In the genomic region with DNA sequence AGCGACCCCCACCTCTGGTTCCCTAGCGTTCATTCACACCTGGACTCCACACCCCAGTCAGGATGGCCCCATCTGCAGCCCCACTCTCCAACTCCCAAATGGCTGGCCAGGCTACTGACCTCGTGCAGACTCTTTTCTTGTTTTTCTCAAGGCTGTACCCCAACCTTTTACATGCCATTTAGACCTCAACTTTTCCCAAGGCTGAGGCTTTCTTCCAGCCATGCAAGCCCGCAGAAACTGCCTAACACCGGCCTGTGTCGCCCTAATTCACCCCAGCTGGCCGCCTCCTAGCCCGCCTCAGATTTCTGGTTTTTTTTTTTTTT, we compare ENCODE assay signal across 9 mouse cellular contexts. TPM values are rescaled to one million over a fixed set of nuclear protein-coding genes. Genes with fewer than 3 reads are reported as not detected.
DNase-seq lines count a peak whose midpoint lies in the region; ATAC-seq and TF ChIP-seq lines count a peak whose summit lies in the region.
"Had no signal": no experiment of that assay in that cellular context is flagged by ENCODE, and none has a peak within 500 bp of the region (broad histone marks: within the 10 kb centered on the region; RNA-seq: fewer than 3 reads in every experiment).

No protein-coding gene starts in this region.

- 1% methylated on average over 8 of the region's 8 CpGs for WGBS in forebrain, embryonic 16.5 days
- 10% methylated on average over 8 of the region's 8 CpGs for WGBS in liver, embryonic 14.5 days (ENCODE audit: insufficient replicate concordance)

- peaks cover 6% of the 10 kb centered on the region; the same call in 1 of the 2 replicates for H3K27me3 ChIP-seq in forebrain, embryonic 16.5 days (replicated peaks; ENCODE audit: control insufficient read depth, insufficient read depth, low read length)
- H3K27me3 ChIP-seq in liver, embryonic 14.5 days (ENCODE audit: control insufficient read depth, insufficient read depth, low read length), result peaks cover 39% of the 10 kb centered on the region

- H3K4me2 ChIP-seq in forebrain, embryonic 16.5 days (ENCODE audit: low read length), result peak overlapping the region; percentile 99
- H3K4me2 ChIP-seq in liver, embryonic 14.5 days (ENCODE audit: low read depth), result peak overlapping the region; percentile 48

- peak overlapping the region; percentile 82 for H3K9ac ChIP-seq in forebrain, embryonic 16.5 days (replicated peaks; ENCODE audit: low read depth, low read length)
- H3K9ac ChIP-seq in liver, embryonic 14.5 days (replicated peaks), result no peak overlapping the region

- no peak for TF ChIP-seq CTCF in liver, embryonic 14.5 days (IDR thresholded peaks at IDR 0.05; ENCODE audit: low read depth)

- no peaks in the 10 kb centered on the region for H3K36me3 ChIP-seq in forebrain, embryonic 16.5 days (ENCODE audit: control insufficient read depth, insufficient read depth)
- no peaks in the 10 kb centered on the region for H3K36me3 ChIP-seq in liver, embryonic 14.5 days (replicated peaks; ENCODE audit: control insufficient read depth, insufficient read depth, low read depth)

- H3K27ac ChIP-seq in forebrain, embryonic 16.5 days (ENCODE audit: low read length), result no peak overlapping the region
- no peak overlapping the region for H3K27ac ChIP-seq in liver, embryonic 14.5 days

- DNase-seq in adrenal gland, postnatal 10 days, result peak; percentile 16
- no peak for DNase-seq in adrenal gland, adult 8-10 months
- DNase-seq in 3T3-L1 (ENCODE audit: low read depth, low spot score), result peak; percentile 46
- no peak for DNase-seq in liver, embryonic 14.5 days (ENCODE audit: low read depth in 3 of 3, low spot score in 3 of 3)
- no peak for DNase-seq in thymus, postnatal 4 days
- DNase-seq in urinary bladder, postnatal 25 days (ENCODE audit: low spot score), result no peak
- DNase-seq in retina, postnatal 1 day, result no peak
- DNase-seq: layer of hippocampus, adult 9-11 months had no signal

- ATAC-seq in forebrain, embryonic 16.5 days, result no peak
- no peak for ATAC-seq in liver, embryonic 14.5 days (ENCODE audit: insufficient read depth)

- TF ChIP-seq EP300 in liver, embryonic 14.5 days (IDR thresholded peaks at IDR 0.05; ENCODE audit: low read depth), result no peak

- peaks cover 42% of the 10 kb centered on the region for H3K4me1 ChIP-seq in forebrain, embryonic 16.5 days (replicated peaks; ENCODE audit: control insufficient read depth, insufficient read depth, low read length)
- peaks cover 0 to 4% of the 10 kb centered on the region in 2 experiments; a peak in 1 of 4 replicates for H3K4me1 ChIP-seq in liver, embryonic 14.5 days (replicated peaks; ENCODE audit: control insufficient read depth in 2 of 2, insufficient read depth in 2 of 2, low read length in 1 of 2)

- H3K4me3 ChIP-seq in forebrain, embryonic 16.5 days (replicated peaks; ENCODE audit: low read length), result peak overlapping the region; percentile 72
- peak overlapping the region; percentile 47 to 52 for H3K4me3 ChIP-seq in liver, embryonic 14.5 days (ENCODE audit: insufficient read depth in 1 of 2, low read depth in 2 of 2, low read length in 2 of 2)

- no peaks in the 10 kb centered on the region for H3K9me3 ChIP-seq in forebrain, embryonic 16.5 days (ENCODE audit: control insufficient read depth, low read length)
- no peaks in the 10 kb centered on the region for H3K9me3 ChIP-seq in liver, embryonic 14.5 days (ENCODE audit: control insufficient read depth, low read length)

RNA-seq across cellular contexts. Expression of a gene that starts 1.1 kb away (rescaled TPM):
- total RNA-seq in adrenal gland, postnatal 10 days (2021), result 10 to 100 TPM; 71.9 to 73.6 TPM
- 10 to 100 TPM; 51.4 to 70.3 (median 61.1) TPM for total RNA-seq in adrenal gland, adult 8-10 months (2022)
- 6.1 and 8.1 TPM in 2 replicates for polyA plus RNA-seq in forebrain, embryonic 16.5 days (2015; fragmentation: Nextera tagmentation; extraction: Ambion mirVana)
- 7.8 and 8.2 TPM in 2 replicates for polyA plus RNA-seq in liver, embryonic 14.5 days (2012; rRNA removed)
- polyA plus RNA-seq in liver, embryonic 14.5 days (2014; fragmentation: Nextera tagmentation; extraction: Ambion mirVana), result 5.7 and 6.6 TPM in 2 replicates

RNA-seq across cellular contexts. Expression of a gene that starts 17.6 kb away (rescaled TPM):
- total RNA-seq in adrenal gland, postnatal 10 days (2021), result 10 to 100 TPM in 1 of 2 experiments, 1 to 10 TPM in 1; 9.2 to 12.6 TPM
- total RNA-seq in adrenal gland, adult 8-10 months (2022), result 10 to 100 TPM; 10.2 to 22.1 (median 16.6) TPM
- polyA plus RNA-seq in forebrain, embryonic 16.5 days (2015; fragmentation: Nextera tagmentation; extraction: Ambion mirVana), result 17.7 and 26.0 TPM in 2 replicates
- 2.2 and 2.4 TPM in 2 replicates for polyA plus RNA-seq in liver, embryonic 14.5 days (2012; rRNA removed)
- 1.2 TPM in 2 replicates for polyA plus RNA-seq in liver, embryonic 14.5 days (2014; fragmentation: Nextera tagmentation; extraction: Ambion mirVana)

RNA-seq across cellular contexts. Expression of a gene that starts 36.8 kb away (rescaled TPM):
- total RNA-seq in adrenal gland, postnatal 10 days (2021), result 10 to 100 TPM; 33.6 to 36.8 TPM
- 10 to 100 TPM; 35.7 to 54.9 (median 48.5) TPM for total RNA-seq in adrenal gland, adult 8-10 months (2022)
- 17.0 and 17.9 TPM in 2 replicates for polyA plus RNA-seq in forebrain, embryonic 16.5 days (2015; fragmentation: Nextera tagmentation; extraction: Ambion mirVana)
- polyA plus RNA-seq in liver, embryonic 14.5 days (2012; rRNA removed), result 6.7 and 7.2 TPM in 2 replicates
- 4.9 and 6.4 TPM in 2 replicates for polyA plus RNA-seq in liver, embryonic 14.5 days (2014; fragmentation: Nextera tagmentation; extraction: Ambion mirVana)

RNA-seq across cellular contexts. Expression of a gene that starts 43.5 kb away (rescaled TPM):
- 100 to 1,000 TPM; 130 to 173 TPM for total RNA-seq in adrenal gland, postnatal 10 days (2021)
- 100 to 1,000 TPM; 145 to 244 (median 187) TPM for total RNA-seq in adrenal gland, adult 8-10 months (2022)
- 119 and 125 TPM in 2 replicates for polyA plus RNA-seq in forebrain, embryonic 16.5 days (2015; fragmentation: Nextera tagmentation; extraction: Ambion mirVana)
- polyA plus RNA-seq in liver, embryonic 14.5 days (2012; rRNA removed), result 64.1 and 93.4 TPM in 2 replicates
- 50.2 and 56.0 TPM in 2 replicates for polyA plus RNA-seq in liver, embryonic 14.5 days (2014; fragmentation: Nextera tagmentation; extraction: Ambion mirVana)

RNA-seq across cellular contexts. Expression of a gene that starts 56.6 kb away (rescaled TPM):
- 10 to 100 TPM in 1 of 2 experiments, 1 to 10 TPM in 1; 7.6 to 11.5 TPM for total RNA-seq in adrenal gland, postnatal 10 days (2021)
- total RNA-seq in adrenal gland, adult 8-10 months (2022), result 10 to 100 TPM; 13.0 to 16.4 (median 15.8) TPM
- 6.1 and 8.9 TPM in 2 replicates for polyA plus RNA-seq in forebrain, embryonic 16.5 days (2015; fragmentation: Nextera tagmentation; extraction: Ambion mirVana)
- 8.2 and 9.4 TPM in 2 replicates for polyA plus RNA-seq in liver, embryonic 14.5 days (2012; rRNA removed)
- 6.3 and 7.9 TPM in 2 replicates for polyA plus RNA-seq in liver, embryonic 14.5 days (2014; fragmentation: Nextera tagmentation; extraction: Ambion mirVana)

Comparison
In these comparisons a context has a peak if more than half of its experiments do, and no peak if none do; other contexts are left out.
1. DNase-seq: peak in adrenal gland, postnatal 10 days (single experiment) and 3T3-L1 (single experiment); none in adrenal gland, adult 8-10 months (single experiment), liver, embryonic 14.5 days (0 of 3), thymus, postnatal 4 days (single experiment), urinary bladder, postnatal 25 days (single experiment) and retina, postnatal 1 day (single experiment).